Mouse (Mus musculus): ENCODE measurements at regions not wholly inside any gene's neighbourhood (a gene's known extent, or its start where the extent isn't known, plus 50 kb on each side); places are given as distances from the start of the nearest gene placed in this dataset.

DNA sequence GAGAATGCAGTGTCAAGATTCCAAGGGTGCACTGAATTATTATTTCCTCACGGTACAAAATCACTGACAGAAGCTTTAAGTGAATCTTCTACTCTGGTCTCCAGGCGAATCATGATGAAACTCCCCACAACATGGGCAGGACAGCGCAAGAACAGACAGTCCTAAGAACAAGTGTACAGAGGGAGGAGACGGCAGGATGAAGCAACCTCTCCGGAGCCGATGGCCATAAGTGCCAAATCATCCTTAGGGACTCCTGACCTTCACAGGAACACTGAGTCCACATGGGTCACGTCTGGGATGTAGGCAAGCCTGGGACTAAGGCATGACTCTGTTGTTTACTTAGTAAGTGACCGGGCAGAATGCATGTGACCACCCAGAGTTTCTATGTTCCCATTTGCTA is 110.8 kb downstream of the Arl4a start:
- no peak overlapping the region for H3K4me3 ChIP-seq (ENCODE audit: insufficient read depth, low read depth, low read length)
- H3K27ac ChIP-seq (replicated peaks; ENCODE audit: insufficient read depth, low read depth, low read length) = no peak overlapping the region
- H3K4me1 ChIP-seq (ENCODE audit: control insufficient read depth, insufficient read depth, low read length) = peaks cover 2% of the 10 kb centered on the region; the same call in 1 of the 2 replicates
- TF ChIP-seq CTCF (IDR thresholded peaks at IDR 0.05; ENCODE audit: low read depth, low read length) = no peak
- TF ChIP-seq POLR2A (IDR thresholded peaks at IDR 0.05; ENCODE audit: extremely low read depth, insufficient read depth, low read length) = no peak
- peak; percentile 19 for DNase-seq (ENCODE audit: extremely low read depth, low read depth, low spot score)
- H3K79me2 ChIP-seq (ENCODE audit: control insufficient read depth, insufficient read depth, low read length) = no peaks in the 10 kb centered on the region
- WGBS = 73% methylated on average over 8 of the region's 8 CpGs
- H3K9ac ChIP-seq (ENCODE audit: low read depth, low read length) = no peak overlapping the region
- H3K27me3 ChIP-seq (ENCODE audit: control insufficient read depth, insufficient read depth, low read length) = no peaks in the 10 kb centered on the region
- no peaks in the 10 kb centered on the region for H3K36me3 ChIP-seq (ENCODE audit: control insufficient read depth, insufficient read depth, low read length)

DNA sequence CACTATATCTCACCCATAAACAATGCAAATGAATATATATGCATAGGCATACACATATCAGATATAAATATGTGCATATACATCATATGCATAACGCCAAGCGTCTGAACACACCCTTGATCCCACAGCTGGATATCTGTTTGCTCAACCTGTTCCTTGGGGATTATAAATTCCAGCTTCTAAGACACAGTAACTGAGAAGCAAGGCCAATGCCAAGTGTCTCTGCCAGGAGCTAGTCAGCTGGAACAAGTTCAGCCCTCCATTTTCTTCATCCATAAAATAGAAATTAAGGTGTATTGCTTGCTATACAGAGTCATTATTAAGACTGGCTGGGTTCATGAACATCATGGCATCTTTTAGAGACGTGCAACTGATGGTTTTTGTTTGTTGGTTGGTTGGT is 116.3 kb downstream of the Arl4a start:
- no peaks in the 10 kb centered on the region for H3K36me3 ChIP-seq (ENCODE audit: control insufficient read depth, insufficient read depth, low read length)
- H3K27ac ChIP-seq (replicated peaks; ENCODE audit: insufficient read depth, low read depth, low read length) = no peak overlapping the region
- H3K9ac ChIP-seq (ENCODE audit: low read depth, low read length) = no peak overlapping the region
- H3K79me2 ChIP-seq (ENCODE audit: control insufficient read depth, insufficient read depth, low read length) = no peaks in the 10 kb centered on the region
- no peaks in the 10 kb centered on the region for H3K27me3 ChIP-seq (ENCODE audit: control insufficient read depth, insufficient read depth, low read length)
- WGBS = 98% methylated on average over 3 of the region's 3 CpGs
- H3K4me3 ChIP-seq (ENCODE audit: insufficient read depth, low read depth, low read length) = no peak overlapping the region
- H3K4me1 ChIP-seq (ENCODE audit: control insufficient read depth, insufficient read depth, low read length) = peaks cover 4% of the 10 kb centered on the region; the same call in 1 of the 2 replicates
- no peak for DNase-seq (ENCODE audit: extremely low read depth, low read depth, low spot score)
- no peak for TF ChIP-seq CTCF (IDR thresholded peaks at IDR 0.05; ENCODE audit: low read depth, low read length)
- TF ChIP-seq POLR2A (IDR thresholded peaks at IDR 0.05; ENCODE audit: extremely low read depth, insufficient read depth, low read length) = no peak

DNA sequence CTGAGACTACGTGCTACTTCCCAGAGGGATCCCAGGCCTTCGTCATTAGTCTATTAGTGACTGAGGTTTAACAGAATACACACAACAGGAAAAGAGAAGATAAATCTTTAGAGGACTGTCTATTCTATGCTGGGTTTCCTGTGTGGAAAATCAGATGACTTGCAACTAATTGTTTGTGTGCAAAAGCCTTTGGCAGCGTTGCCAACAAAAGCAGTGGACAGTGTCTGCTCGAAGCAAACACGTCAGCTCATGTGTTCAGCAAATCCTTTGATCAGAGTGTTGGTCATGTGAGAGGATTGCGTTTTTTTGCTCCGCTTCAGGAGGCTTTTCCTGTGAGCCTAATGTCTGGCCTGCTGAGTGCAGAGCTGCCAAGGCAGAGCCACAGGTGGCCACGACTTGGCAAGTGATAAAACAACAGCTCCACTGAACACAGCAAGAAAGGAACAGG is 117.3 kb downstream of the Arl4a start:
- Histone ChIP-seq H3K27ac (replicated peaks; ENCODE audit: insufficient read depth, low read depth, low read length) (no peak overlapping the region), H3K9ac (ENCODE audit: low read depth, low read length) (no peak overlapping the region), H3K79me2 (ENCODE audit: control insufficient read depth, insufficient read depth, low read length) (no peaks in the 10 kb centered on the region), H3K4me3 (ENCODE audit: insufficient read depth, low read depth, low read length) (no peak overlapping the region), H3K27me3 (ENCODE audit: control insufficient read depth, insufficient read depth, low read length) (no peaks in the 10 kb centered on the region), H3K36me3 (ENCODE audit: control insufficient read depth, insufficient read depth, low read length) (no peaks in the 10 kb centered on the region), H3K4me1 (ENCODE audit: control insufficient read depth, insufficient read depth, low read length) (peaks cover 4% of the 10 kb centered on the region; the same call in 1 of the 2 replicates)
- TF ChIP-seq CTCF (IDR thresholded peaks at IDR 0.05; ENCODE audit: low read depth, low read length) (no peak), POLR2A (IDR thresholded peaks at IDR 0.05; ENCODE audit: extremely low read depth, insufficient read depth, low read length) (no peak)
- WGBS = 15% methylated on average over 8 of the region's 8 CpGs
- peak; percentile 92 for DNase-seq (ENCODE audit: extremely low read depth, low read depth, low spot score)

DNA sequence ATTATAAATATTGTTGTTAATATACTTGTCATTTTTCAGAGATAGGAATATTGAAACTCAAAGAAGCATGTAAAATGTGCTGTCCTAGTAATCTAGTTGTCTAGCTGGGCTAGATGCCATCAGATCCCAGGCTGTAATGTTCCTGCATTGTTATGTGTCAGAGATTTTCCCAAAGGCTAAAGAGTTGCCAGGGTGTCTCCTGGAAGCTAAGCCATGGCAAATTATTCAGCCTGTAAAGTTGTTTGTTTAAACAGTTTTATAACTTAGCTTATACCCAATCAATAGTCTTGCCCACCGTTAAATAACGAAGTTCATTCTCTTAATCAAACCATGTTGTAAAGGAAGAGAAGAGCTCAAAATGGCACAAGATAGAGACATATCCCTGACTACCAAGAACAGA is 117.9 kb downstream of the Arl4a start:
- peak; percentile 19 for DNase-seq (ENCODE audit: extremely low read depth, low read depth, low spot score)
- TF ChIP-seq CTCF (IDR thresholded peaks at IDR 0.05; ENCODE audit: low read depth, low read length) (no peak), POLR2A (IDR thresholded peaks at IDR 0.05; ENCODE audit: extremely low read depth, insufficient read depth, low read length) (no peak)
- 76% methylated on average over 2 of the region's 2 CpGs for WGBS
- H3K4me3 ChIP-seq (ENCODE audit: insufficient read depth, low read depth, low read length) = no peak overlapping the region
- H3K4me1 ChIP-seq (ENCODE audit: control insufficient read depth, insufficient read depth, low read length) = peaks cover 4% of the 10 kb centered on the region; the same call in 1 of the 2 replicates
- H3K27me3 ChIP-seq (ENCODE audit: control insufficient read depth, insufficient read depth, low read length) = no peaks in the 10 kb centered on the region
- no peak overlapping the region for H3K9ac ChIP-seq (ENCODE audit: low read depth, low read length)
- H3K27ac ChIP-seq (replicated peaks; ENCODE audit: insufficient read depth, low read depth, low read length) = no peak overlapping the region
- H3K79me2 ChIP-seq (ENCODE audit: control insufficient read depth, insufficient read depth, low read length) = no peaks in the 10 kb centered on the region
- no peaks in the 10 kb centered on the region for H3K36me3 ChIP-seq (ENCODE audit: control insufficient read depth, insufficient read depth, low read length)

DNA sequence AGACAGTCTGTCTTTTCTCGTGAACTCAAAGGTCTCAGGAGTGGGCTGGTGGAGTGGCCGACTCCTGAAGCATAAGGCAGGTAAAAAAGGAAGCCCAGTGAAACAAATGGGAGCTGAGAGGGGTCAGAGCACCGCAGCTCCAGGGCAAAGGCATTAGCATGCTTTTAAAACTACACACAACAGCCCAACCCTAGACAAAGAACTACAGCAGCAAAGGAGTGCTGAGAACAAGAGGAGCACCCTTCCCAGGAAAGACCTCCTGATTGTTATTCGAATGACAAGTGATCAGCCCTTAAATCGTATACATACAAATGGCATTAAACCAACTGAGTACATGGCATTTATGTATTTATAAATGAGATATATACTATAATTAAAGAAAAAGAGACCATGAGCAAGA is 149.3 kb downstream of the Arl4a start:
- Histone ChIP-seq H3K9ac (ENCODE audit: low read depth, low read length) (no peak overlapping the region), H3K4me3 (ENCODE audit: insufficient read depth, low read depth, low read length) (no peak overlapping the region), H3K4me1 (ENCODE audit: control insufficient read depth, insufficient read depth, low read length) (no peaks in the 10 kb centered on the region), H3K36me3 (ENCODE audit: control insufficient read depth, insufficient read depth, low read length) (no peaks in the 10 kb centered on the region), H3K27ac (replicated peaks; ENCODE audit: insufficient read depth, low read depth, low read length) (no peak overlapping the region), H3K79me2 (ENCODE audit: control insufficient read depth, insufficient read depth, low read length) (no peaks in the 10 kb centered on the region), H3K27me3 (ENCODE audit: control insufficient read depth, insufficient read depth, low read length) (no peaks in the 10 kb centered on the region)
- DNase-seq (ENCODE audit: extremely low read depth, low read depth, low spot score) = no peak
- WGBS = 75% methylated on average over 5 of the region's 5 CpGs
- TF ChIP-seq CTCF (IDR thresholded peaks at IDR 0.05; ENCODE audit: low read depth, low read length) = no peak
- TF ChIP-seq POLR2A (IDR thresholded peaks at IDR 0.05; ENCODE audit: extremely low read depth, insufficient read depth, low read length) = no peak

DNA sequence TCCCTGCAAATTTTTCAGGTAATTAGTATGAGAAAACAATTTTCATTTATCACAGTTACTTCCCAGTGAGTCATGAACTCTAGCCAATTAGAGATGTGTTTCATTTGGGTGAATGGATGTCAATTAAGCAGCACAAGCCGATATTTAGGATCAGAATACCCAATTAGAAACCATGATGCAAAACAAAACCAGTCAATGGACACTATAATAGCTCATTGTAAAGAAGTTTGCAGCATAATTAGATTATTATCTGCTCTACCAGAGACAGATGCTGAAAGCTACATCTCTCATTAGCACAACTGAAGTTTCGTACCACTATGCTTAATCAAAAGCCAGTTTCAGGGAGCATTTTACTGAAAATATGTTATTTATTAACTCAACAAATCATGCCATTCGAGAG is 152.5 kb downstream of the Arl4a start:
- no peaks in the 10 kb centered on the region for H3K36me3 ChIP-seq (ENCODE audit: control insufficient read depth, insufficient read depth, low read length)
- H3K4me3 ChIP-seq (ENCODE audit: insufficient read depth, low read depth, low read length) = no peak overlapping the region
- no peak overlapping the region for H3K9ac ChIP-seq (ENCODE audit: low read depth, low read length)
- WGBS = 81% methylated on average over 3 of the region's 3 CpGs
- no peaks in the 10 kb centered on the region for H3K4me1 ChIP-seq (ENCODE audit: control insufficient read depth, insufficient read depth, low read length)
- TF ChIP-seq POLR2A (IDR thresholded peaks at IDR 0.05; ENCODE audit: extremely low read depth, insufficient read depth, low read length) = no peak
- TF ChIP-seq CTCF (IDR thresholded peaks at IDR 0.05; ENCODE audit: low read depth, low read length) = no peak
- no peaks in the 10 kb centered on the region for H3K27me3 ChIP-seq (ENCODE audit: control insufficient read depth, insufficient read depth, low read length)
- H3K79me2 ChIP-seq (ENCODE audit: control insufficient read depth, insufficient read depth, low read length) = no peaks in the 10 kb centered on the region
- DNase-seq (ENCODE audit: extremely low read depth, low read depth, low spot score) = no peak
- no peak overlapping the region for H3K27ac ChIP-seq (replicated peaks; ENCODE audit: insufficient read depth, low read depth, low read length)
